Mouse (Mus musculus) C2C12 (cell line): Measurements from ENCODE around the gene Mark3. TPM values are rescaled to one million over a fixed set of nuclear protein-coding genes. Genes with fewer than 3 reads are reported as not detected.
A peak's percentile ranks its signal among the peaks of the same experiment; 100 is the strongest.

Source experiments
- H3K27me3 ChIP-seq: one replicate; pipeline ENCODE4 v1.6.1; 2011; ENCODE audit not compliant: control insufficient read depth, insufficient read depth, insufficient read length
- H3K36me3 ChIP-seq: one replicate; pipeline ENCODE4 v1.6.1; 2011; ENCODE audit not compliant: control insufficient read depth, insufficient read depth
- H3K4me3 ChIP-seq: one replicate; pipeline ENCODE4 v1.5.1; 2011; ENCODE audit warnings: mild to moderate bottlenecking, control low read depth; ENCODE audit not compliant: poor library complexity, insufficient read depth, severe bottlenecking
- H3K79me2 ChIP-seq: one replicate; pipeline ENCODE4 v1.6.1; 2011; ENCODE audit not compliant: control insufficient read depth, insufficient read depth
- H3K79me3 ChIP-seq: one replicate; pipeline ENCODE4 v1.6.1; 2011; ENCODE audit warnings: low read depth, control low read depth
- H3ac ChIP-seq: one replicate; pipeline ENCODE3; 2011; ENCODE audit warnings: low read depth; ENCODE audit not compliant: control insufficient read depth, insufficient read length
- CEBPB ChIP-seq: IDR thresholded peaks from one replicate; pipeline ENCODE4 v1.6.1; 2011; ENCODE audit warnings: low read depth, mild to moderate bottlenecking, control low read depth, moderate library complexity
- CTCF ChIP-seq: IDR thresholded peaks from one replicate; pipeline ENCODE4 v1.5.1; 2011; ENCODE audit not compliant: control insufficient read depth, insufficient read depth, insufficient read length
- FOSL1 ChIP-seq: IDR thresholded peaks from one replicate; pipeline ENCODE4 v1.8.0; 2011; ENCODE audit warnings: mild to moderate bottlenecking, low read length; ENCODE audit not compliant: poor library complexity, insufficient read depth, severe bottlenecking
- MAX ChIP-seq: IDR thresholded peaks from one replicate; pipeline ENCODE4 v1.6.1; 2011; ENCODE audit warnings: mild to moderate bottlenecking, control low read depth
- MYOD1 ChIP-seq: IDR thresholded peaks from one replicate; pipeline ENCODE4 v1.6.1; 2011; ENCODE audit warnings: low read depth; ENCODE audit not compliant: control insufficient read depth, insufficient read length
- MYOG ChIP-seq: IDR thresholded peaks from one replicate; pipeline ENCODE4 v1.6.1; 2011; ENCODE audit not compliant: control insufficient read depth, insufficient read length; ENCODE audit errors: extremely low read depth
- USF1 ChIP-seq: IDR thresholded peaks from one replicate; pipeline ENCODE4 v1.6.1; 2011; ENCODE audit warnings: low read depth, mild to moderate bottlenecking, control low read depth, moderate library complexity
- long read RNA-seq, 2 experiments: library from polyadenylated mRNA; unstranded; transcript quantifications; one replicate each; pipeline ENCODE4 v2.0.0; 2019 to 2020
- polyA plus RNA-seq: library from polyadenylated mRNA; unstranded; fragments of >200 nt; fragmentation: generic; extraction: Trizol; gene quantifications from one replicate; pipeline ENCODE4 v1.2.1, GENCODE M21; 2012; ENCODE audit warnings: missing spikeins

Gene Mark3
- polyA plus RNA-seq = 35.0 TPM
- long read RNA-seq, experiment 1, partial matches to known transcripts = 3 of 7 reads
- long read RNA-seq, experiment 1, other reads (novel, unspliced or antisense) = 4 of 7 reads
- long read RNA-seq, experiment 2, partial matches to known transcripts = 4 of 8 reads
- long read RNA-seq, experiment 2, other reads (novel, unspliced or antisense) = 1 of 8 reads

DNA sequence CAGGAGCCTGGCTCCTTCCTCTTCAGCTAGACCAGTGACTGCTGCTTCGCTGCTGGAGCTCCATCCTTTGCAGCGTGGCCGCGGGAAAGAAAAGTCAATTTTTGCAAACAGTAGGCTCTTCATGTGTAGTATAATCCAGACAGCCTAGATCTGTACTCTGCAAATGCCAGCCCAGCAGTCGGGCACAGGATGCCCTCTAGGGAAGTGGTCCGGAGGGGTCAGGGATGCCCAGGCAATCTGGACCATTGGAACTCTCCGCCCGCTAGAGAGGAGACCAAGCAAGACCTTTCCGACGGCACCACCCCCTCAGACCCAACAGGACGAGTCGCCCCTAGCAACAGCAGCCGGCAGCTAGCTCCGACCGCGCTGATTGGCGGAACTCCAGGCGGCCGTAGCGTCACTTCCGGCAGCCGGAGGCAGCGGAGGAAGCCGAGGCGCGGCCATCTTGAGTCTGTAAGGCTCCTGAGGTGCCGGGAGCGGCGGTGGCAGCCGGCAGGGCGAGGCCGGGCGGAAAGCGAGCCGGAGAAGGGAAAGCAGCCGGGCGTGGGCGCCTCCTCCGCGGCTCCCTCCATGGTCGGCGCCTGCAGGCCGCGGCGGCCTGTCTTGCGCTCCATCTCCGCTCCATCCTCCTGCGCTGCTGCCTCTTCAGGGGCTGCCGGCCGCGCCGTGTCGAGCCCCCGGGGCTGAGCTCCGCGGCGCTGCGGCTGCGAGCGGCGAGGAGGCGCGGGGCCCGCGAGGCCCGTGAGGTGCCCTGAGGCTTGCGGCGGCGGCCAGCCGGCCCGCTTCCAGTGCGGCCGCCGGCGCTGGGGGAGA is at the start of gene Mark3:
Gene Mark3, plus strand, starts transcription at position 450 of the 813 bp plus-strand sequence.
- H3K79me3 ChIP-seq = peaks cover 40% of the 10 kb centered on the region
- H3K4me3 ChIP-seq = peak within 1 kb of the TSS; percentile 95
- peaks cover 57% of the 10 kb centered on the region for H3K79me2 ChIP-seq
- peak within 1 kb of the TSS; percentile 76 for H3ac ChIP-seq
- H3K27me3 ChIP-seq = no peaks in the 10 kb centered on the region
- H3K36me3 ChIP-seq = no peaks in the 10 kb centered on the region
- no peak for TF ChIP-seq CTCF

DNA sequence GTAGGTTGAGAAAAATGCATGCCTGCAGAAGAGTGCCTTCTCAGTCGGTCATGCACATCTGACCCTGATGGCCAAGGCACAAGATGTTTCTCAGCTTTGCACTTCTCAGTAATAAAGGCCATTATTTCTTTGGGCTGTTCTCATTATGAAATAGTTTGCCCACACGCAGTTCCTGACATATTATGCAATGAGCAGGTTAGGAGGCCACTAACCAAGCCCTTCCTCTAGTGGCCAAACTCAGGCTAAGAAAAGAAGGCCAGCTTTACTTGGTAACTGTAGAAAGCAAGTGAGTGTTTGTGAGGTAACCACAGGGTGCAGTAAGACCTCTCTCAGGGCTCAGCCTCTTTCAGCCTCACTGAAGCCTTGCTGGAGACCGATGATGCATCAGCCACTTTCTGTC is 49.4 kb upstream of the Mark3 start:
- Histone ChIP-seq H3K4me3 (no peak overlapping the region), H3K36me3 (no peaks in the 10 kb centered on the region), H3K79me3 (no peaks in the 10 kb centered on the region), H3K27me3 (no peaks in the 10 kb centered on the region), H3K79me2 (no peaks in the 10 kb centered on the region), H3ac (no peak overlapping the region)
- TF ChIP-seq USF1 (no peak), MYOG (no peak), MAX (no peak), FOSL1 (no peak), MYOD1 (no peak), CEBPB (no peak), CTCF (no peak)

DNA sequence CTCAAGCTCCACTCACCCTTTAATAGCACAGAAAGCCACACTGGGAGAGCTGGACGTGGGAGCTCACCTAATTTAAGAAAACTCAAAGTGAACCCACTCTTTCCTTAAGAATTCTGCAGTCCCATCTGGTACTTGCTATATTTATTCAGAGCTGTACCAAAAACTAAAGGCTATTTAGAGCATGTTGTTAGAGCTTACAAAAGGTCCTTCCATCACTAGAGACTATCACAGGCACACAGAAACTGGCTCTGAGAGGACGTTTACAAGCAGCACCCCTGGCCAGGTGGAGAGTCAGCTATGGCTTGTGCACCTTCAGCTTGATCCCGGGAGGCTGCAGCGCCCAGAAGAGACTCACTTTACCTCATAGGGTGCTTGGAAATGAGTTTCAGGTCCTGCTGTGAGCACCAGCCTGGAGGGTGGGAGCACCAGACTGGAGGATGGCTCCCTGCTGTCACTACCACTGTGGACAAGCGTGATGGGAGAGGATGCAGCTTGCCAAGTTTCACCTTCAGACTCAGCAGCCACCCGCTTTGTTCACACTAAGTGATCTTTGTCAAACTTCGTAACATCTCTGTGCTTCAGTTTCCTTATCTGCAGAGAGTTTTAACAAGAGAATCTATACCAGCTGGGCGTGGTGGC is 46.6 kb upstream of the Mark3 start:
- Histone ChIP-seq H3K27me3 (no peaks in the 10 kb centered on the region), H3K79me3 (no peaks in the 10 kb centered on the region), H3K36me3 (no peaks in the 10 kb centered on the region), H3K4me3 (no peak overlapping the region), H3ac (no peak overlapping the region), H3K79me2 (no peaks in the 10 kb centered on the region)
- TF ChIP-seq FOSL1 (no peak), MYOG (no peak), MYOD1 (no peak)

DNA sequence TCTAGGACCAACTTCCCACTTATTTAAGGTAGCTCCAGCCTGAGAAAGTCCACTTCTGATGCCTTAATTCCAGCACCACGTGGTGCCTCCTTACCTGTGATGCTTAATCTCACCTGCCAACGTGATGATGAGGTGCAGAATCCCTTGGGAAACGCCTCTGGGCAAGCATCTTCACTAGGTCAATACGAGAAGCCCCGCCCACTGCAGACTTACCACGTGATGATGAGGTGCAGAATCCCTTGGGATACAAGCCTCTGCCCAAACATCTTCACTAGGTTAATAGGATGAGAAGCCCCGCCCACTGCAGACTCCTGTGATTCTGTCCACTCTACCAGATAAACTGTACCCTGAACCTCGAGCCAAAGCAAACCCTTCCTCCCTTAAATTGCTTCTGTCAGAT is 45.1 kb upstream of the Mark3 start:
- TF ChIP-seq USF1 (peak; percentile 68), MYOD1 (no peak)
- no peak overlapping the region for H3ac ChIP-seq
- no peaks in the 10 kb centered on the region for H3K79me3 ChIP-seq
- no peak overlapping the region for H3K4me3 ChIP-seq
- H3K79me2 ChIP-seq = no peaks in the 10 kb centered on the region
- H3K27me3 ChIP-seq = no peaks in the 10 kb centered on the region
- no peaks in the 10 kb centered on the region for H3K36me3 ChIP-seq

DNA sequence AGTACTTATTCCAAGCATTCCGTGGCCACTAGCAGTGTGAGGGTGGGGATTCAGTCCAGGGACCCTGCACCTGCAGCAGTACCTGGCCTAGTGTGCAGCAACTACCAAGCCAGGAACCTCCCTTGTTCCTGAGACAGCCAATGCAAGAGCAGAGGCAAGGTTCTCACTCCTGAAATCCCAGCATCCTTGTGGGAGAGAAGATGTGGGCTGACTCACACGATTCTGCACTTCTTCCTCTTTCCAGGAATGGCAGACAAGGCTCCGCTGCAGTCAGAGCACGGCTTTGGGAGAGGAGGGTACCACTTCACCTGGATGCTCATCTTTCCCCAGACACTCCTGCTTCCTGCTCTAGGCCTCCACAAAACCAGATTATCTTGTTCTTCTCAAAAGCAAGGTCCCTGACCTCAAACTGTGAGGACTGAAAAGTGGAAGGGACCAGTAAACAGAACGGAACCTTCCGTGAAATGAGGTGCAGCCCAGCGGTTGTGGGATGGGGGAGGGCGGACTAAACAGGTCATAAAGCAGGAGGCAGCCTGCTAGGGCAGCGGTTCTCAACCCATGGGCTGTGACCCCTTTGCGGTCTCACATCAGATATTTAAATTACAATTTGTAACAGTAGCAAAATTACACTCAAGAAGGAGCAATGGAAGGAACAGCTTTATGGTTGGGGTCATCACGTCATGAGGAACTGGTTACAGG is 41.1 kb upstream of the Mark3 start:
- Histone ChIP-seq H3K4me3 (no peak overlapping the region), H3ac (no peak overlapping the region), H3K27me3 (no peaks in the 10 kb centered on the region), H3K79me2 (peaks cover 10% of the 10 kb centered on the region), H3K79me3 (no peaks in the 10 kb centered on the region), H3K36me3 (no peaks in the 10 kb centered on the region)
- TF ChIP-seq CEBPB (no peak), MYOG (no peak), MYOD1 (no peak), CTCF (no peak), FOSL1 (no peak), MAX (no peak), USF1 (no peak)
